Mouse (Mus musculus) neural tube, embryonic 13.5 days (tissue): ENCODE measurements around the gene Mrgprh. TPM values are rescaled to one million over a fixed set of nuclear protein-coding genes. Genes with fewer than 3 reads are reported as not detected.

Experiments
- ATAC-seq: fragments of 200-750 bp; cut with Nextera tagmentation; 2 replicates; pipeline ENCODE4 v1.8.0; 2017; ENCODE audit warnings: low read depth, mild to moderate bottlenecking, moderate TSS enrichment, moderate library complexity
- H3K27ac ChIP-seq: fragments of 300-500 bp; sonication (generic); replicated peaks from 2 replicates; pipeline ENCODE4 v1.5.1; 2015; ENCODE audit warnings: moderate library complexity, mild to moderate bottlenecking, inconsistent platforms
- H3K27me3 ChIP-seq: fragments of 300-500 bp; sonication (generic); 2 replicates; pipeline ENCODE4 v1.6.1; 2015; ENCODE audit warnings: mild to moderate bottlenecking, inconsistent platforms
- H3K36me3 ChIP-seq: fragments of 300-500 bp; sonication (generic); 2 replicates; pipeline ENCODE4 v1.6.1; 2015; ENCODE audit warnings: mild to moderate bottlenecking, inconsistent platforms
- H3K4me1 ChIP-seq: fragments of 300-500 bp; sonication (generic); replicated peaks from 2 replicates; pipeline ENCODE4 v1.6.1; 2015; ENCODE audit warnings: inconsistent platforms
- H3K4me2 ChIP-seq: fragments of 300-500 bp; sonication (generic); 2 replicates; pipeline ENCODE4 v1.6.1; 2015; ENCODE audit warnings: inconsistent platforms, mild to moderate bottlenecking, moderate library complexity
- H3K4me3 ChIP-seq: fragments of 300-500 bp; sonication (generic); 2 replicates; pipeline ENCODE4 v1.5.1; 2015; ENCODE audit warnings: mild to moderate bottlenecking, inconsistent platforms
- H3K9ac ChIP-seq: fragments of 300-500 bp; sonication (generic); 2 replicates; pipeline ENCODE4 v1.6.1; 2015; ENCODE audit warnings: moderate library complexity, mild to moderate bottlenecking, inconsistent platforms
- H3K9me3 ChIP-seq: fragments of 300-500 bp; sonication (generic); 2 replicates; pipeline ENCODE4 v1.6.1; 2016; ENCODE audit warnings: inconsistent platforms
- WGBS: fragments of 180-500 bp; shearing (Covaris S2); methylation state at CpG from one replicate; pipeline ENCODE4 v1.1.7; 2015; 5-methylcytosine and 5-hydroxymethylcytosine counted together
- polyA plus RNA-seq: library from polyadenylated mRNA; unstranded; fragments of >200 nt; fragmentation: Nextera tagmentation; extraction: Ambion mirVana; gene quantifications from 2 replicates; pipeline ENCODE4 v1.2.1, GENCODE M21; 2015

Gene Mrgprh
- polyA plus RNA-seq, 1 experiment from 2014 or later = not detected

- ATAC-seq = no peak
- no peak overlapping the region for H3K27ac ChIP-seq
- no peak overlapping the region for H3K9ac ChIP-seq
- no peak overlapping the region for H3K4me2 ChIP-seq
- peaks cover 49% of the 10 kb centered on the region for H3K36me3 ChIP-seq
- 90% methylated on average over 1 of the region's 1 CpGs for WGBS
- no peak overlapping the region for H3K4me3 ChIP-seq
- H3K4me1 ChIP-seq = 0 out of 2 replicates have a peak, but pooled peaks cover 4% of the 10 kb centered on the region
- no peaks in the 10 kb centered on the region for H3K9me3 ChIP-seq
- H3K27me3 ChIP-seq = no peaks in the 10 kb centered on the region
These were observed 28.5 kb downstream of the Mrgprh start for GRCm38 (mm10) chr17:12904349-12904748.

GRCm38 (mm10) chr17:12905810-12906209 is 30.0 kb downstream of the Mrgprh start:
- no peak overlapping the region for H3K4me3 ChIP-seq
- 80% methylated on average over 4 of the region's 4 CpGs for WGBS
- peaks cover 52% of the 10 kb centered on the region for H3K36me3 ChIP-seq
- ATAC-seq = no peak
- 0 out of 2 replicates have a peak, but pooled peaks cover 4% of the 10 kb centered on the region for H3K4me1 ChIP-seq
- no peak overlapping the region for H3K9ac ChIP-seq
- no peaks in the 10 kb centered on the region for H3K9me3 ChIP-seq
- no peak overlapping the region for H3K27ac ChIP-seq
- no peaks in the 10 kb centered on the region for H3K27me3 ChIP-seq
- H3K4me2 ChIP-seq = no peak overlapping the region

GRCm38 (mm10) chr17:12906436-12906835 is 30.6 kb downstream of the Mrgprh start:
- Histone ChIP-seq H3K4me3 (no peak overlapping the region), H3K4me1 (0 out of 2 replicates have a peak, but pooled peaks cover 4% of the 10 kb centered on the region), H3K9me3 (no peaks in the 10 kb centered on the region), H3K9ac (no peak overlapping the region), H3K4me2 (no peak overlapping the region), H3K27me3 (no peaks in the 10 kb centered on the region), H3K36me3 (peaks cover 57% of the 10 kb centered on the region), H3K27ac (no peak overlapping the region)
- 91% methylated on average over 9 of the region's 9 CpGs for WGBS
- ATAC-seq = no peak

GRCm38 (mm10) chr17:12909361-12910280 is 33.8 kb downstream of the Mrgprh start, which contains the start of gene Pnldc1:
TSS of gene Pnldc1 (minus strand) at chr17:12910230.
- peaks cover 68% of the 10 kb centered on the region for H3K36me3 ChIP-seq
- peaks cover under 1% of the 10 kb centered on the region; the same call in 1 of the 2 replicates for H3K4me1 ChIP-seq
- no peak within 1 kb of the TSS for H3K4me3 ChIP-seq
- H3K9me3 ChIP-seq = no peaks in the 10 kb centered on the region
- ATAC-seq = no peak
- no peaks in the 10 kb centered on the region for H3K27me3 ChIP-seq
- H3K27ac ChIP-seq = no peak within 1 kb of the TSS
- H3K9ac ChIP-seq = no peak within 1 kb of the TSS
- no peak within 1 kb of the TSS for H3K4me2 ChIP-seq
- 82% methylated on average over 35 of the region's 35 CpGs for WGBS

- H3K4me3 ChIP-seq = no peak overlapping the region
- WGBS = 95% methylated on average over 8 of the region's 8 CpGs
- no peaks in the 10 kb centered on the region for H3K27me3 ChIP-seq
- H3K36me3 ChIP-seq = peaks cover 60% of the 10 kb centered on the region
- no peak overlapping the region for H3K9ac ChIP-seq
- H3K9me3 ChIP-seq = no peaks in the 10 kb centered on the region
- H3K4me2 ChIP-seq = no peak overlapping the region
- peaks cover 8% of the 10 kb centered on the region for H3K4me1 ChIP-seq
- no peak for ATAC-seq
- no peak overlapping the region for H3K27ac ChIP-seq
These were observed 34.6 kb downstream of the Mrgprh start for GRCm38 (mm10) chr17:12910391-12910790.

GRCm38 (mm10) chr17:12915488-12915880 is 39.6 kb downstream of the Mrgprh start, which contains the start of gene Tcp1:
TSS of gene Tcp1 (plus strand) at chr17:12915701.
- Histone ChIP-seq H3K4me1 (peaks cover 20% of the 10 kb centered on the region), H3K9ac (peak within 1 kb of the TSS; percentile 92), H3K4me2 (peak within 1 kb of the TSS; percentile 91), H3K27me3 (no peaks in the 10 kb centered on the region), H3K27ac (peak within 1 kb of the TSS; percentile 86), H3K36me3 (peaks cover 59% of the 10 kb centered on the region), H3K9me3 (no peaks in the 10 kb centered on the region), H3K4me3 (peak within 1 kb of the TSS; percentile 78)
- ATAC-seq = peak; percentile 32
- 1% methylated on average over 18 of the region's 18 CpGs for WGBS

- Histone ChIP-seq H3K9ac (peak within 1 kb of the TSS; percentile 92), H3K4me1 (peaks cover 20% of the 10 kb centered on the region), H3K27me3 (no peaks in the 10 kb centered on the region), H3K4me2 (peak within 1 kb of the TSS; percentile 91), H3K9me3 (no peaks in the 10 kb centered on the region), H3K4me3 (peak within 1 kb of the TSS; percentile 78), H3K36me3 (peaks cover 59% of the 10 kb centered on the region), H3K27ac (peak within 1 kb of the TSS; percentile 86)
- under 1% methylated on average over 56 of the region's 56 CpGs for WGBS
- ATAC-seq = peak; percentile 98
These were observed 40.2 kb downstream of the Mrgprh start, which contains the start of gene Mrpl18 for GRCm38 (mm10) chr17:12915881-12916583. TSS of gene Mrpl18 (minus strand) at chr17:12916345.

GRCm38 (mm10) chr17:12916588-12917380 is 41.0 kb downstream of the Mrgprh start:
- Histone ChIP-seq H3K4me3 (peak overlapping the region; percentile 78), H3K27ac (peak overlapping the region; percentile 84), H3K27me3 (no peaks in the 10 kb centered on the region), H3K9me3 (no peaks in the 10 kb centered on the region), H3K4me2 (peak overlapping the region; percentile 85), H3K4me1 (peaks cover 20% of the 10 kb centered on the region), H3K36me3 (peaks cover 58% of the 10 kb centered on the region), H3K9ac (peak overlapping the region; percentile 92)
- under 1% methylated on average over 40 of the region's 40 CpGs for WGBS
- peak; percentile 59 for ATAC-seq

- Histone ChIP-seq H3K36me3 (peaks cover 72% of the 10 kb centered on the region), H3K27me3 (no peaks in the 10 kb centered on the region), H3K9me3 (no peaks in the 10 kb centered on the region), H3K4me1 (peaks cover 12% of the 10 kb centered on the region), H3K27ac (no peak overlapping the region), H3K4me3 (no peak overlapping the region), H3K4me2 (no peak overlapping the region), H3K9ac (no peak overlapping the region)
- no peak for ATAC-seq
- 93% methylated on average over 1 of the region's 1 CpGs for WGBS
These were observed 45.2 kb downstream of the Mrgprh start for GRCm38 (mm10) chr17:12921073-12921472.

GRCm38 (mm10) chr17:12925001-12925400 is 49.2 kb downstream of the Mrgprh start:
- no peak overlapping the region for H3K4me2 ChIP-seq
- H3K4me3 ChIP-seq = no peak overlapping the region
- no peaks in the 10 kb centered on the region for H3K4me1 ChIP-seq
- H3K9ac ChIP-seq = no peak overlapping the region
- no peak overlapping the region for H3K27ac ChIP-seq
- peaks cover 71% of the 10 kb centered on the region for H3K36me3 ChIP-seq
- no peak for ATAC-seq
- H3K9me3 ChIP-seq = no peaks in the 10 kb centered on the region
- 92% methylated on average over 3 of the region's 3 CpGs for WGBS
- no peaks in the 10 kb centered on the region for H3K27me3 ChIP-seq

GRCm38 (mm10) chr17:12925703-12926180 is 49.9 kb downstream of the Mrgprh start:
- 87% methylated on average over 8 of the region's 8 CpGs for WGBS
- ATAC-seq = no peak
- H3K27ac ChIP-seq = no peak overlapping the region
- no peaks in the 10 kb centered on the region for H3K9me3 ChIP-seq
- no peak overlapping the region for H3K4me2 ChIP-seq
- no peaks in the 10 kb centered on the region for H3K4me1 ChIP-seq
- H3K4me3 ChIP-seq = no peak overlapping the region
- no peaks in the 10 kb centered on the region for H3K27me3 ChIP-seq
- no peak overlapping the region for H3K9ac ChIP-seq
- H3K36me3 ChIP-seq = peaks cover 64% of the 10 kb centered on the region
